Mouse (Mus musculus): ENCODE results near the gene Alpk1. TPM values are rescaled to one million over a fixed set of nuclear protein-coding genes. Genes with fewer than 3 reads are reported as not detected.
A peak's percentile ranks its signal among the peaks of the same experiment; 100 is the strongest.

Gene Alpk1
- polyA plus RNA-seq, 1 experiment from 2014 or later = 0.72 TPM

DNA sequence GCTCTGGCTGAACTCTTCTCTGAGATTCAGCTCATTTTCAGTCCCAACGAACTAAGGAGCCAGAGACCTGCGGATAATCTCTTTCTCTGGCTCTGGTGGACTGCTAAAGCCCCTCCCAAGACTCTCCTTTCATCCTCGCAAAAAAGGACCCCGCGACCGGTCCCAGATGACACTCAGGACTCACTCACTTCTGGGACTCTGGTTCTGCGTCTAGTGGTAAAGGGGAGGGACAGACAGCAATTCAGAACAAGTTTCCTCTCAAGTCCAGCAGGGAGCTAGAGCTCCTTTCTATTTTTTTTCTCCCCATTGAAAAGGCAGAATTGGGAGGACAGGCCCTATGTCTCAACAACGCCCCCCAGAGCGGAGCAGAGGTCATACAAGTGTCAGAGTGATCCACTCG, 148.7 kb downstream of the Alpk1 start:
- peak overlapping the region; percentile 1; the same call in 1 of the 2 replicates for H3K27ac ChIP-seq (ENCODE audit: low read depth, low read length)
- H3K27me3 ChIP-seq (ENCODE audit: control insufficient read depth, insufficient read depth, low read length) = peaks cover 87% of the 10 kb centered on the region
- H3K4me2 ChIP-seq = peak overlapping the region; percentile 55
- ATAC-seq (ENCODE audit: low FRiP score) = no peak
- H3K36me3 ChIP-seq (ENCODE audit: control insufficient read depth, insufficient read depth, low read length) = no peaks in the 10 kb centered on the region
- no peaks in the 10 kb centered on the region for H3K9me3 ChIP-seq (ENCODE audit: control insufficient read depth, low read length)
- WGBS = 0% methylated on average over 10 of the region's 10 CpGs
- no peak overlapping the region for H3K4me3 ChIP-seq (ENCODE audit: low read depth, low read length)
- peaks cover 29% of the 10 kb centered on the region for H3K4me1 ChIP-seq (ENCODE audit: control insufficient read depth, insufficient read depth, low read length)
- peak; percentile 93 for DNase-seq (ENCODE audit: low spot score, missing footprints)
- no peak overlapping the region for H3K9ac ChIP-seq (ENCODE audit: low read length)

DNA sequence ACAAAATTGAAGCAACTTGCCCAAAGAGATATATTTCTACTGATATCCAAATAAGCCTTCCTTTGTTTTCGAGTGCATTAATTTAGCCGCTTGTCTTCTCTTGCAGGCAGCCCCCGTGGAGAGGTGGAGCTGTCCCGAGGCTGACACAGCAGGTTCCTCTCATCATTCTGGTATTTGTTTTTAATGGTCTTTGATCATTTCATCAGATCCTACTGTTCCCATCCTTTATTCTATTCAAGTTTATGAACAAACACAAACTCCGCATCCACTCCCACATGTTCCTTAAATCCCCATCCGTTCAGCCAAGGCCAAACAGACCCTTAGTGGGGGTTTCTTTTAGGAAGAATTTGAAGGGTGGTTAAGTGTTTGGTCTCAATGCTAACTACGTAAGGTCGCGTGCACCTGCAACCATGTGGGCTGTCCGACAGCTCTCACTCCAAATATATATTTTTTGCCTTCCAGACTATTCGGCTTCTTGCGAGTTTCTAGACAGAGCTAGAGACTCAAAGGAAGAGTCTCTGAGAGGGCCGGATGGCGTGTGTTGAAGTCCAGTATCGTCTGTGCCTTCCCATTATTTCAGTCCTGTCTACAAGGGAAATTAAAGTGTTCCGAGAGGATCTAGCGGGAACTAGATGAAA, 149.5 kb downstream of the Alpk1 start:
- H3K36me3 ChIP-seq (ENCODE audit: control insufficient read depth, insufficient read depth, low read length) = no peaks in the 10 kb centered on the region
- DNase-seq (ENCODE audit: low spot score, missing footprints) = peak; percentile 92
- H3K9me3 ChIP-seq (ENCODE audit: control insufficient read depth, low read length) = no peaks in the 10 kb centered on the region
- no peak overlapping the region for H3K9ac ChIP-seq (ENCODE audit: low read length)
- peak overlapping the region; percentile 55 for H3K4me2 ChIP-seq
- WGBS = 2% methylated on average over 17 of the region's 17 CpGs
- ATAC-seq (ENCODE audit: low FRiP score) = no peak
- peaks cover 86% of the 10 kb centered on the region for H3K27me3 ChIP-seq (ENCODE audit: control insufficient read depth, insufficient read depth, low read length)
- 0 out of 2 replicates have a peak overlapping the region, but pooled peaks have one; percentile 1 for H3K4me3 ChIP-seq (ENCODE audit: low read depth, low read length)
- no peak overlapping the region for H3K27ac ChIP-seq (ENCODE audit: low read depth, low read length)
- H3K4me1 ChIP-seq (ENCODE audit: control insufficient read depth, insufficient read depth, low read length) = peaks cover 35% of the 10 kb centered on the region

DNA sequence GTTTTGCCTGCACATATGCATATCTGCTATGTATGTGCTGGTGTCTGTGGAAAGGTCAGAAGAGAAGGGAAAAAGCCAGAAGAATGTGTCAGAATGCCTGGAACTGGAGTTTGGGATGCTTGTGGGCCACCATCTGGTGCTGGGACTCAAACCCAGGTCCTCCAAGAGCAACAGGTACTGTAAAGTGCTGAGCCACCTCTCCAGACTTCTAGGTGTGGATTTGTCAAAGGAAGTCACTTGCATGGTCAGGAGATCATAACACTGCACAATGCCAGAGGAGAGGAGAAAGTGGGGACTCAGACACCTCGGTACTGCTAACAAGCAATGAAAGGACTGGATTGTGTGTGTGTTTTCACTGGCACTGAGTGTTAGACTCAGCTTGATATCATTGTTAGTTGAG, 150.1 kb downstream of the Alpk1 start:
- WGBS = 8% methylated on average over 1 of the region's 1 CpGs
- ATAC-seq (ENCODE audit: low FRiP score) (no peak), DNase-seq (ENCODE audit: low spot score, missing footprints) (peak; percentile 90)
- Histone ChIP-seq H3K27me3 (ENCODE audit: control insufficient read depth, insufficient read depth, low read length) (peaks cover 90% of the 10 kb centered on the region), H3K9me3 (ENCODE audit: control insufficient read depth, low read length) (no peaks in the 10 kb centered on the region), H3K4me3 (ENCODE audit: low read depth, low read length) (no peak overlapping the region), H3K36me3 (ENCODE audit: control insufficient read depth, insufficient read depth, low read length) (no peaks in the 10 kb centered on the region), H3K27ac (ENCODE audit: low read depth, low read length) (no peak overlapping the region), H3K4me2 (no peak overlapping the region), H3K4me1 (ENCODE audit: control insufficient read depth, insufficient read depth, low read length) (peaks cover 38% of the 10 kb centered on the region), H3K9ac (ENCODE audit: low read length) (no peak overlapping the region)

DNA sequence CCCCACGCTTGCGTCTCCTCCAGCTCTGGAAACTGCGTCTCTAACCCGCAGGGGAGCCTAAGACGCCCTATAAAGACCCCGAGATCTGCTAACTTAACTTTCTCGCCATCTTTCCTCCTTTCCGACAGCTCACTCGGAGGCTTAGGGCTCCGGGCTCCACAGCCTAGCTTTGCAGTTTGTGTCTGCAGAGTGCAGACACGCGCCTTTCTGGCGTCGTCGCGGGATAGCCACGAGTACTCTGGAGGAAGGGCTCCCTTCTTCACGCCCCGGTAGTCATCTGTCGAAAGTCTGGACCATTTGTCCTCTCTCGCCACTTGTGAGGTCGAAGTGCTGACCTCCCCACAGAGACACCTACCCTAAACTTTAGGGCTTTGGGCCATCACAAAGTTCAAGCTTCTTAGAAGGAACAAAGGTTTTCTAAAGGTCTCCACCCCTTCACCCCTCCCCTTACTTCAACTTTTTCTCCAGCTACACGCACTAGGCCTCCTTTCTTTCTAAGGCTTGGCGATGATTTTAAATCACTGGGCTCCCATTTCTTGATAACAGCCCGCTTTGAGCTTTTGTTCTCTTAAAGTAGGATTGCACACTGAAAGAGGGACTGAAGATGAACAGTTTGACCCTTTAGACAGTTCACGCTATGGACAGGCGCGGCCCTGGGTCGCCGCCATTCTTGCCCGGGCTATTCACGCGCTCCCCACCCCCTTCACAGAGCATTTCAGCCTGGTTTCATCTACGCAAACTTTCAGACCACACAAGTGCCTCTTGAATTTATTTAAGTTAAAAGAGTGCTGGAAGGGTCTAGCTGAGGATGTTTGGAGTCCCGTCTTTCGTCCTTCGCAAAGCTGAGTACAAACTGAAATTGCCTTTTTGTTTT, 151.8 kb downstream of the Alpk1 start:
- Histone ChIP-seq H3K27me3 (ENCODE audit: control insufficient read depth, insufficient read depth, low read length) (peaks cover 89% of the 10 kb centered on the region), H3K9me3 (ENCODE audit: control insufficient read depth, low read length) (no peaks in the 10 kb centered on the region), H3K4me1 (ENCODE audit: control insufficient read depth, insufficient read depth, low read length) (peaks cover 38% of the 10 kb centered on the region), H3K4me2 (peak overlapping the region; percentile 27; the same call in 1 of the 2 replicates), H3K4me3 (ENCODE audit: low read depth, low read length) (no peak overlapping the region), H3K9ac (ENCODE audit: low read length) (peak overlapping the region; percentile 4; the same call in 1 of the 2 replicates), H3K27ac (ENCODE audit: low read depth, low read length) (peak overlapping the region; percentile 62; the same call in 1 of the 2 replicates), H3K36me3 (ENCODE audit: control insufficient read depth, insufficient read depth, low read length) (no peaks in the 10 kb centered on the region)
- ATAC-seq (ENCODE audit: low FRiP score) (no peak), DNase-seq (ENCODE audit: low spot score, missing footprints) (peak; percentile 95)
- under 1% methylated on average over 37 of the region's 37 CpGs for WGBS

DNA sequence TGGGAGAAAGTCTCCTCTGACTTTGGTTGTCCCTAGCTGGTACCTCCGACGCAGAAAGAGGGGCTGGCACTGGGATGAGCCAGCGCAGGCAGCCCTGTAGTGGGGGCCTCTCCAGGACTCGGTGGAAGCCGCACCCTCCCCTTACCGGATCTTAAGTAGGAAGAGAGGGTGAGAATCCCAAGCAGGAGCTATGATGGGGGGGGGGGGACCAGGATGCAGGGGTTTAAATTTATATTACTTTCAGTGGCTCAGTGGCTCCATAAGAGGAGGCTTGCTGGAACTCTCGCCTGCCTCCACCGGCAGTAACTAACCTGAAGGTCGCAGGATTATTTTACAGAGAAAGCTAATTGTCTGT, 152.4 kb downstream of the Alpk1 start:
- H3K4me2 ChIP-seq = peak overlapping the region; percentile 27
- no peaks in the 10 kb centered on the region for H3K36me3 ChIP-seq (ENCODE audit: control insufficient read depth, insufficient read depth, low read length)
- peaks cover 34% of the 10 kb centered on the region for H3K4me1 ChIP-seq (ENCODE audit: control insufficient read depth, insufficient read depth, low read length)
- no peaks in the 10 kb centered on the region for H3K9me3 ChIP-seq (ENCODE audit: control insufficient read depth, low read length)
- peak; percentile 94 for DNase-seq (ENCODE audit: low spot score, missing footprints)
- 0% methylated on average over 9 of the region's 9 CpGs for WGBS
- peak overlapping the region; percentile 4; the same call in 1 of the 2 replicates for H3K9ac ChIP-seq (ENCODE audit: low read length)
- peaks cover 89% of the 10 kb centered on the region for H3K27me3 ChIP-seq (ENCODE audit: control insufficient read depth, insufficient read depth, low read length)
- no peak for ATAC-seq (ENCODE audit: low FRiP score)
- 0 out of 2 replicates have a peak overlapping the region, but pooled peaks have one; percentile 4 for H3K4me3 ChIP-seq (ENCODE audit: low read depth, low read length)
- peak overlapping the region; percentile 62 for H3K27ac ChIP-seq (ENCODE audit: low read depth, low read length)

DNA sequence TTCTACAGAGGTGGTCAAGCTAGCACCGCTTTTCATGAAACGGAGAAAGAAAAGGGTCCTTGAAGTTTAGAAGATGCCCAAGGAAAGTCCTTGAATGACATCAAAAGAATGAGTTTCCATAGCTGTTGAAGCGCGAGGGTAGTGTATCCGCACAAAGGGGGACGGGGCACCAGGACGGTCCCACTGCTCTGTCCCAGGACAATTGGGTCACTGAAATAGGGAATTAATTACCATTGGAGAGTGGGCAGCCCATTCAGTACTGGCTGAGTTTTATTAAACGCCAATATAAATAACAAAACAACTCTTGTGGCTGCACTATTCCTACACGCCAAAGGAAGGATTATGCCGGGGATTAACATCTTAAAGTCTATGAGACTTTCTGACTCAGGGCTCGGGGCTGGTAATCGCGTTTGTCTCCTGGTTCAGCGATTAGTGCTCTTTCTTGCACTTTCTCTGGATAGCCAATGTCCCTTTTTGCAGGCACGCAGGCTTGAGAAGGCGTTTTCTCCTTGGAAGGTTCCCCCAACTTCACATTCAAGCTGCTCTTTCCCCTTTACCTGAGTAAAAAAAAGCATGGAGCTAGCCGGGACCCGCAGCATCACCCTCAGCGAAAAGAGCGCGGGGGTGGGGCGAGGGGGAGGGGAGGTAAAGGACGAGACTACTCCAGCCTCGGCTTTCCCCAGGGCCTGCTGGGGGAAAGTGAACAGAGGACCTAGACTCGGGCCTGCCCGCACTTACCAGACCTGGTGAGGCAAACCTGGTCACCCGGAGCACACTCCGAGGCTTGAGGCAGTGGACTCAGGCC, 153.0 kb downstream of the Alpk1 start:
- peaks cover 89% of the 10 kb centered on the region for H3K27me3 ChIP-seq (ENCODE audit: control insufficient read depth, insufficient read depth, low read length)

DNA sequence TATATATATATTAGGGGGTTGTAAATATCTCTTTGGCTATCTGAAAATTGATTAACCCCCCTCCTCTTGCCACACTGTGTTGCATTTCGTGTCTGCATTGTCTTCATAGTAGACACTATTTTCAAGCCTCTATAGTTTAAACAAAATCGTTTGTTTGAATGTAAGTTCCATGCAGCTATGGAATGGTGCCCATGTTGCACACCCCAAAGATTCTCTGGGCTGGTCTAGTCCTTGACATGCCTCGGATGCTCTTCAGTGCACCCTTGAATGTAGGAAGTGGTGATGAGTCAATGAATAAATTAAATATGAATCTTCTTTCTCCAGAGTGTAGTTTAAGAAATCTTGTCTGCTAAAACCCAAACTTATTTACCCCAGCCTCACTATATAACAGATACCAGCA, 153.8 kb downstream of the Alpk1 start:
- WGBS = 4% methylated on average over 3 of the region's 3 CpGs
- peak overlapping the region; percentile 32; the same call in 1 of the 2 replicates for H3K27ac ChIP-seq (ENCODE audit: low read depth, low read length)
- no peaks in the 10 kb centered on the region for H3K9me3 ChIP-seq (ENCODE audit: control insufficient read depth, low read length)
- 0 out of 2 replicates have a peak overlapping the region, but pooled peaks have one; percentile 14 for H3K4me2 ChIP-seq
- peaks cover 88% of the 10 kb centered on the region for H3K27me3 ChIP-seq (ENCODE audit: control insufficient read depth, insufficient read depth, low read length)
- no peaks in the 10 kb centered on the region for H3K36me3 ChIP-seq (ENCODE audit: control insufficient read depth, insufficient read depth, low read length)
- H3K4me3 ChIP-seq (ENCODE audit: low read depth, low read length) = no peak overlapping the region
- no peak for DNase-seq (ENCODE audit: low spot score, missing footprints)
- ATAC-seq (ENCODE audit: low FRiP score) = no peak
- H3K9ac ChIP-seq (ENCODE audit: low read length) = no peak overlapping the region
- H3K4me1 ChIP-seq (ENCODE audit: control insufficient read depth, insufficient read depth, low read length) = peaks cover 27% of the 10 kb centered on the region

More for the DNA sequence above, 153.0 kb downstream of the Alpk1 start:
- H3K9ac ChIP-seq (ENCODE audit: low read length) = peak overlapping the region; percentile 4; the same call in 1 of the 2 replicates
- H3K36me3 ChIP-seq (ENCODE audit: control insufficient read depth, insufficient read depth, low read length) = no peaks in the 10 kb centered on the region
- under 1% methylated on average over 28 of the region's 28 CpGs for WGBS
- no peaks in the 10 kb centered on the region for H3K9me3 ChIP-seq (ENCODE audit: control insufficient read depth, low read length)
- DNase-seq (ENCODE audit: low spot score, missing footprints) (peak; percentile 95), ATAC-seq (ENCODE audit: low FRiP score) (peak; percentile 79)
- peak overlapping the region; percentile 62 for H3K27ac ChIP-seq (ENCODE audit: low read depth, low read length)
- peak overlapping the region; percentile 4; the same call in 1 of the 2 replicates for H3K4me3 ChIP-seq (ENCODE audit: low read depth, low read length)
- H3K4me1 ChIP-seq (ENCODE audit: control insufficient read depth, insufficient read depth, low read length) = peaks cover 31% of the 10 kb centered on the region
- peak overlapping the region; percentile 27 for H3K4me2 ChIP-seq

DNA sequence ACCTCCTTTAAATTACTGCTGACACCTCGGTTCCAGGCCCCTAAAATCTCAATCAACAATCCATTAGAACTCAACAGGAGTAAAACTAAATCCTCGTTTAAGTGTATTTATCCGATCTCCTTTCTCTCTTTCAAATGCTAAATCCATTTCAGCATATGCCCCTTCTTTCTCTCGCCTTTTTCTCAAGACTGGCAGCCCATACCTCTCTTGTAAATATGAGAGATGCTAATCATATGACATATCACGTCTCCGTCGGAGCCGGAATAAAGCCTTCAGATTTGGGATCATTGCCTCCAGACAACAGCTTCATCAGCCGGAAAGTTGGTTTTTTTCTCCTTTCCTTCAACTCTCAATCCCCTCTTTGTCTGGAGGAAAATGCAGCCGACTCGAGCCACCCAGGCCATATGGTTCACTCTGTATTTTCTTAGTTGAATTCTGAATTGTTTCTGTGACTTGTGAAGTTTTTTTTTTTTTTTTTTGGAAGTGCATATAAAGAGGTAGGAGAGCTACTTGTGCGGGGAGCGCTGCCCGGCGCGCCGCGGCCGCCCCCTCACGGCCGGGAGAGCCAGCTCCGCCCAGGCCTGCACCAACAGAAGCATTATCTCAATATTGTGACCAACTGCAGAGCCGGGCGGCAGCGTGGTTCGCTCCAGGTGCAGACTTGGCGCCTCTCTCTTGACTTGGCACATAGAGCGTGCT, 154.5 kb downstream of the Alpk1 start:
- peak overlapping the region; percentile 59; the same call in 1 of the 2 replicates for H3K27ac ChIP-seq (ENCODE audit: low read depth, low read length)
- H3K36me3 ChIP-seq (ENCODE audit: control insufficient read depth, insufficient read depth, low read length) = no peaks in the 10 kb centered on the region
- no peak overlapping the region for H3K9ac ChIP-seq (ENCODE audit: low read length)
- WGBS = under 1% methylated on average over 28 of the region's 28 CpGs
- H3K9me3 ChIP-seq (ENCODE audit: control insufficient read depth, low read length) = no peaks in the 10 kb centered on the region
- H3K4me1 ChIP-seq (ENCODE audit: control insufficient read depth, insufficient read depth, low read length) = peaks cover 24% of the 10 kb centered on the region
- H3K27me3 ChIP-seq (ENCODE audit: control insufficient read depth, insufficient read depth, low read length) = peaks cover 83% of the 10 kb centered on the region
- H3K4me3 ChIP-seq (ENCODE audit: low read depth, low read length) = peak overlapping the region; percentile 16; the same call in 1 of the 2 replicates
- peak; percentile 97 for DNase-seq (ENCODE audit: low spot score, missing footprints)
- ATAC-seq (ENCODE audit: low FRiP score) = peak; percentile 67
- peak overlapping the region; percentile 33 for H3K4me2 ChIP-seq

Measured in midbrain, embryonic 11.5 days (tissue).